Comparison of ENCODE assay signal across 14 mouse cellular contexts in the genomic region with DNA sequence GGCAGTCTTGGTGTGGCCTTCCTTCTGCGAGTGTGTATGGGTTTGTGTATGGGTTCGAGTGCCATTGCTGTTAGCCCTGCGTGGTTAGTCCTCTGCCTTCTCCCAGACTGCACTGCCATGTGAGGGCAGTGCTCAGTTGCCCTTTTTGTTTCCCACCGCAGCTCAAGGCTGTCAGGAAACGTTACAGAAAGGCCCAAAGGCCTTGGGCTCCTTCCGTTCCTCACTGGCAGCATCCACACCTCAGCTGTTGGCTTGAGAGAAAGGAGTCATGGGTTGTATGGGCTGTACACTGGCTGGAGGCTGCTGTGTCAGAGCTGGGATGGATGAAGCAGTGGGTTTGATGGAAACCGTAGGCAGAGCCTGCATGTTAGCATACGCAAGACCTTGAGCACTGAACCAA. TPM values are rescaled to one million over a fixed set of nuclear protein-coding genes. Genes with fewer than 3 reads are reported as not detected.
A peak's percentile ranks its signal among the peaks of the same experiment; 100 is the strongest.
DNase-seq lines count a peak whose midpoint lies in the region; ATAC-seq and TF ChIP-seq lines count a peak whose summit lies in the region.
"Had no signal": no experiment of that assay in that cellular context is flagged by ENCODE, and none has a peak within 500 bp of the region (broad histone marks: within the 10 kb centered on the region; RNA-seq: fewer than 3 reads in every experiment).

No protein-coding gene starts in this region.

- H3K9ac ChIP-seq in heart, embryonic 11.5 days (ENCODE audit: low read depth, low read length), result no peak overlapping the region
- H3K9ac ChIP-seq in kidney, postnatal 0 days (ENCODE audit: low read depth, low read length), result peak overlapping the region; percentile 40; the same call in 1 of the 2 replicates
- 0 out of 2 replicates have a peak overlapping the region, but pooled peaks have one; percentile 2 for H3K9ac ChIP-seq in intestine, embryonic 16.5 days (ENCODE audit: low read depth, low read length)

- no peak for ATAC-seq in heart, embryonic 11.5 days (replicated peaks; ENCODE audit: insufficient number of reproducible peaks, low FRiP score, low TSS enrichment)
- no peak for ATAC-seq in kidney, postnatal 0 days (replicated peaks; ENCODE audit: low FRiP score, low read depth)
- no peak for ATAC-seq in intestine, embryonic 16.5 days
- no peak for ATAC-seq in inflammation-experienced regulatory T-cells, adult 6 months
- ATAC-seq: Patski had no signal

- H3K4me3 ChIP-seq in heart, embryonic 11.5 days (ENCODE audit: low read depth, low read length), result no peak overlapping the region
- no peak overlapping the region for H3K4me3 ChIP-seq in kidney, postnatal 0 days (replicated peaks; ENCODE audit: low read depth, low read length)
- no peak overlapping the region for H3K4me3 ChIP-seq in embryonic facial prominence, embryonic 10.5 days
- no peak overlapping the region for H3K4me3 ChIP-seq in intestine, embryonic 16.5 days (ENCODE audit: low read length)

- peaks cover 86% of the 10 kb centered on the region for H3K4me1 ChIP-seq in heart, embryonic 11.5 days (ENCODE audit: control insufficient read depth, insufficient read depth, low read length)
- H3K4me1 ChIP-seq in kidney, postnatal 0 days (replicated peaks; ENCODE audit: insufficient read depth, low read length), result peaks cover 51% of the 10 kb centered on the region
- H3K4me1 ChIP-seq in embryonic facial prominence, embryonic 10.5 days, result peaks cover 85% of the 10 kb centered on the region
- peaks cover 43% of the 10 kb centered on the region for H3K4me1 ChIP-seq in intestine, embryonic 16.5 days (ENCODE audit: control insufficient read depth, insufficient read depth, low read length)

- peak overlapping the region; percentile 94 for H3K27ac ChIP-seq in heart, embryonic 11.5 days (ENCODE audit: low read depth, low read length)
- peak overlapping the region; percentile 88; the same call in 1 of the 2 replicates for H3K27ac ChIP-seq in kidney, postnatal 0 days
- peak overlapping the region; percentile 40; the same call in 1 of the 2 replicates for H3K27ac ChIP-seq in embryonic facial prominence, embryonic 10.5 days (replicated peaks)
- peak overlapping the region; percentile 85; the same call in 1 of the 2 replicates for H3K27ac ChIP-seq in intestine, embryonic 16.5 days (ENCODE audit: low read length)

- H3K36me3 ChIP-seq in heart, embryonic 11.5 days (ENCODE audit: control insufficient read depth, insufficient read depth, low read length), result peaks cover 2% of the 10 kb centered on the region; the same call in 1 of the 2 replicates
- H3K36me3 ChIP-seq in kidney, postnatal 0 days (ENCODE audit: insufficient read depth, low read length), result peaks cover 4% of the 10 kb centered on the region; the same call in 1 of the 2 replicates
- H3K36me3 ChIP-seq in embryonic facial prominence, embryonic 10.5 days (replicated peaks), result peaks cover 47% of the 10 kb centered on the region
- H3K36me3 ChIP-seq in intestine, embryonic 16.5 days (ENCODE audit: control insufficient read depth, insufficient read depth, low read length), result 0 out of 2 replicates have a peak, but pooled peaks cover 3% of the 10 kb centered on the region

- H3K27me3 ChIP-seq in heart, embryonic 11.5 days (ENCODE audit: control insufficient read depth, insufficient read depth, low read length), result no peaks in the 10 kb centered on the region
- H3K27me3 ChIP-seq in kidney, postnatal 0 days (ENCODE audit: insufficient read depth, low read length), result no peaks in the 10 kb centered on the region
- no peaks in the 10 kb centered on the region for H3K27me3 ChIP-seq in embryonic facial prominence, embryonic 10.5 days (replicated peaks; ENCODE audit: low read depth, poor library complexity, severe bottlenecking)
- H3K27me3 ChIP-seq in intestine, embryonic 16.5 days (replicated peaks; ENCODE audit: control insufficient read depth, insufficient read depth, low read length), result no peaks in the 10 kb centered on the region
- H3K27me3 ChIP-seq: Patski had no signal

- H3K4me2 ChIP-seq in heart, embryonic 11.5 days, result no peak overlapping the region
- H3K4me2 ChIP-seq in kidney, postnatal 0 days (ENCODE audit: low read length), result no peak overlapping the region
- no peak overlapping the region for H3K4me2 ChIP-seq in intestine, embryonic 16.5 days (ENCODE audit: low read depth, low read length)

- intact Hi-C loops in heart, postnatal 14 days (cut with DNase I), result loop anchor here (1.0 kb wide), 1 partner anchor 16 kb away; no protein-coding TSS in a partner anchor

- no peak for TF ChIP-seq CTCF in kidney, postnatal 0 days (IDR thresholded peaks at IDR 0.05; ENCODE audit: low read depth)

- 81% methylated on average over 8 of the region's 8 CpGs for WGBS in heart, embryonic 11.5 days (ENCODE audit: insufficient replicate concordance)
- 81% methylated on average over 8 of the region's 8 CpGs for WGBS in kidney, postnatal 0 days
- 87% methylated on average over 8 of the region's 8 CpGs for WGBS in embryonic facial prominence, embryonic 10.5 days
- 82% methylated on average over 8 of the region's 8 CpGs for WGBS in intestine, embryonic 16.5 days

- no peak for DNase-seq in heart, postnatal 14 days
- DNase-seq in kidney, postnatal 0 days (ENCODE audit: low spot score), result no peak
- no peak for DNase-seq in kidney, postnatal 14 days
- DNase-seq in embryonic facial prominence, embryonic 10.5 days (ENCODE audit: low spot score), result no peak
- DNase-seq in frontal cortex, postnatal 36 days (ENCODE audit: low spot score in 2 of 2), result no peak
- DNase-seq: adrenal gland, postnatal 25 days; cerebellum, adult 11-12 months had no signal

- no peaks in the 10 kb centered on the region for H3K9me3 ChIP-seq in heart, embryonic 11.5 days (replicated peaks; ENCODE audit: control insufficient read depth, low read length)
- H3K9me3 ChIP-seq in kidney, postnatal 0 days (replicated peaks; ENCODE audit: low read length), result no peaks in the 10 kb centered on the region
- H3K9me3 ChIP-seq in embryonic facial prominence, embryonic 10.5 days, result no peaks in the 10 kb centered on the region
- no peaks in the 10 kb centered on the region for H3K9me3 ChIP-seq in intestine, embryonic 16.5 days (ENCODE audit: control insufficient read depth, low read length)

RNA-seq across cellular contexts. Expression of gene Cyp17a1, which starts 32.2 kb away (rescaled TPM):
- polyA plus RNA-seq in heart, embryonic 11.5 days (2014; fragmentation: Nextera tagmentation; extraction: Ambion mirVana), result 0.97 and 1.1 TPM in 2 replicates
- total RNA-seq in heart, postnatal 14 days (2021), result not detected
- not detected in 2 replicates for polyA plus RNA-seq in kidney, postnatal 0 days (2015; fragmentation: Nextera tagmentation; extraction: Ambion mirVana)
- polyA plus RNA-seq in embryonic facial prominence, embryonic 10.5 days (2016; fragmentation: Nextera tagmentation; extraction: Ambion mirVana), result not detected in 2 replicates
- 0.16 TPM in 1 of 2 replicates, not detected in the other for polyA plus RNA-seq in intestine, embryonic 16.5 days (2015; fragmentation: Nextera tagmentation; extraction: Ambion mirVana)
- under 1 TPM in 1 of 3 experiments, not detected in 2; 0.52 TPM for polyA plus RNA-seq in inflammation-experienced regulatory T-cells, adult 6 months (2017; shearing (Covaris generic))
- total RNA-seq: left cerebral cortex, postnatal 25 days; megakaryocyte, adult 5-6 weeks had no signal
- polyA plus RNA-seq: forebrain, embryonic 11.5 days; Patski had no signal

RNA-seq across cellular contexts. Expression of gene Wbp1l, which starts 41.9 kb away (rescaled TPM):
- polyA plus RNA-seq in heart, embryonic 11.5 days (2014; fragmentation: Nextera tagmentation; extraction: Ambion mirVana), result 41.5 and 45.9 TPM in 2 replicates
- 10 to 100 TPM; 60.3 to 68.7 TPM for total RNA-seq in heart, postnatal 14 days (2021)
- polyA plus RNA-seq in kidney, postnatal 0 days (2015; fragmentation: Nextera tagmentation; extraction: Ambion mirVana), result 35.6 and 39.9 TPM in 2 replicates
- 50.8 and 57.3 TPM in 2 replicates for polyA plus RNA-seq in embryonic facial prominence, embryonic 10.5 days (2016; fragmentation: Nextera tagmentation; extraction: Ambion mirVana)
- 39.3 and 40.0 TPM in 2 replicates for polyA plus RNA-seq in intestine, embryonic 16.5 days (2015; fragmentation: Nextera tagmentation; extraction: Ambion mirVana)
- 10 to 100 TPM; 16.4 to 19.4 (median 16.5) TPM for polyA plus RNA-seq in inflammation-experienced regulatory T-cells, adult 6 months (2017; shearing (Covaris generic))

RNA-seq across cellular contexts. Expression of gene Borcs7, which starts 48.9 kb away (rescaled TPM):
- polyA plus RNA-seq in heart, embryonic 11.5 days (2014; fragmentation: Nextera tagmentation; extraction: Ambion mirVana), result 14.7 and 16.5 TPM in 2 replicates
- 1 to 10 TPM; 8.7 to 9.6 TPM for total RNA-seq in heart, postnatal 14 days (2021)
- polyA plus RNA-seq in kidney, postnatal 0 days (2015; fragmentation: Nextera tagmentation; extraction: Ambion mirVana), result 21.3 TPM in 2 replicates
- polyA plus RNA-seq in embryonic facial prominence, embryonic 10.5 days (2016; fragmentation: Nextera tagmentation; extraction: Ambion mirVana), result 13.6 and 15.5 TPM in 2 replicates
- polyA plus RNA-seq in intestine, embryonic 16.5 days (2015; fragmentation: Nextera tagmentation; extraction: Ambion mirVana), result 13.9 and 14.0 TPM in 2 replicates
- 10 to 100 TPM in 1 of 3 experiments, 1 to 10 TPM in 2; 6.0 to 10.8 (median 8.0) TPM for polyA plus RNA-seq in inflammation-experienced regulatory T-cells, adult 6 months (2017; shearing (Covaris generic))

Comparison
In these comparisons a context has a peak if more than half of its experiments do, and no peak if none do; other contexts are left out.
1. H3K27ac ChIP-seq: peak in every context shown above with its lines; median percentile 94 in heart, embryonic 11.5 days; 88 in kidney, postnatal 0 days; 85 in intestine, embryonic 16.5 days; 40 in embryonic facial prominence, embryonic 10.5 days.